Mouse (Mus musculus) forebrain, embryonic 14.5 days (tissue): ENCODE data around the gene Cysrt1. TPM values are rescaled to one million over a fixed set of nuclear protein-coding genes. Genes with fewer than 3 reads are reported as not detected.

Experiments
- ATAC-seq: fragments of 200-750 bp; cut with Nextera tagmentation; 2 replicates; pipeline ENCODE4 v1.8.0; 2017; ENCODE audit warnings: mild to moderate bottlenecking, moderate library complexity
- DNase-seq: peaks from one replicate; pipeline ENCODE4 v3.0.0-alpha.2; 2015; ENCODE audit warnings: low spot score
- H3K27ac ChIP-seq: fragments of 300-500 bp; sonication (generic); 2 replicates; pipeline ENCODE4 v1.5.1; 2014; ENCODE audit warnings: low read depth, mild to moderate bottlenecking, control low read depth, low read length, moderate library complexity
- H3K27me3 ChIP-seq: fragments of 300-500 bp; sonication (generic); replicated peaks from 2 replicates; pipeline ENCODE4 v1.6.1; 2014; ENCODE audit warnings: low read length, control low read depth, mixed read lengths; ENCODE audit not compliant: control insufficient read depth, insufficient read depth
- H3K36me3 ChIP-seq: fragments of 300-500 bp; sonication (generic); 2 replicates; pipeline ENCODE4 v1.6.1; 2014; ENCODE audit warnings: low read length, control low read depth; ENCODE audit not compliant: control insufficient read depth, insufficient read depth
- H3K4me1 ChIP-seq: fragments of 300-500 bp; sonication (generic); 2 replicates; pipeline ENCODE4 v1.6.1; 2014; ENCODE audit warnings: antibody characterized with exemption, low read length, control low read depth; ENCODE audit not compliant: control insufficient read depth, insufficient read depth
- H3K4me2 ChIP-seq: fragments of 300-500 bp; sonication (generic); 2 replicates; pipeline ENCODE4 v1.6.1; 2014; ENCODE audit warnings: mild to moderate bottlenecking, control low read depth, low read length
- H3K4me3 ChIP-seq: fragments of 300-500 bp; sonication (generic); 2 replicates; pipeline ENCODE4 v1.5.1; 2014; ENCODE audit warnings: low read depth, low read length, control low read depth
- H3K9ac ChIP-seq: fragments of 300-500 bp; sonication (generic); 2 replicates; pipeline ENCODE4 v1.6.1; 2014; ENCODE audit warnings: mild to moderate bottlenecking, low read length, control low read depth, moderate library complexity
- H3K9me3 ChIP-seq: fragments of 300-500 bp; sonication (generic); replicated peaks from 2 replicates; pipeline ENCODE4 v1.6.1; 2016; ENCODE audit warnings: low read length, control low read depth, mixed read lengths; ENCODE audit not compliant: control insufficient read depth
- WGBS: fragments of 180-500 bp; shearing (Covaris S2); extraction: QIAGEN DNeasy Blood & Tissue Kit; methylation state at CpG from one replicate; pipeline ENCODE4 v1.1.7; 2014; 5-methylcytosine and 5-hydroxymethylcytosine counted together
- polyA plus RNA-seq: library from polyadenylated mRNA; unstranded; fragments of >200 nt; fragmentation: Nextera tagmentation; extraction: Ambion mirVana; gene quantifications from 2 replicates; pipeline ENCODE4 v1.2.1, GENCODE M21; 2014

The Cysrt1 gene
- polyA plus RNA-seq, 1 experiment from 2014 or later: not detected

DNA sequence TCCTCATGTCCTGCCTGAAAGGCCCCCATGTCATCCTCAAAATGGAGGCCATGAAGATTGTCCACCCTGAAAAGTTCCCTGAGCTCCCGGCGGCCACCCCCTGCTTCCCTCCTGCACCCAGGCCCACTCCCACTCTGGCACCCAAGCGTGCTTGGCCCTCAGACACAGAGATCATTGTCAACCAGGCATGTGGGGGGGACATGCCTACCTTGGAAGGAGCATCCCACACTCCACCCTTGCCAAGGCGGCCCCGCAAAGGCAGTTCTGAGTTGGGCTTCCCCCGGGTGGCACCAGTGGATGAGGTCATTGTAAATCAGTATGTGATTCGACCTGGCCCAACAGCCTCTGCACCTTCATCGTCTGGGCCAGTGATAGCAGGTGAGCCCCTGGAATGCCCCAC is 1.1 kb upstream of the Cysrt1 start:
- Histone ChIP-seq H3K36me3 (peaks cover 37% of the 10 kb centered on the region), H3K4me2 (peak overlapping the region; percentile 93), H3K9me3 (no peaks in the 10 kb centered on the region), H3K4me3 (peak overlapping the region; percentile 66), H3K27ac (no peak overlapping the region), H3K9ac (peak overlapping the region; percentile 83; the same call in 1 of the 2 replicates), H3K27me3 (no peaks in the 10 kb centered on the region), H3K4me1 (peaks cover 15% of the 10 kb centered on the region)
- DNase-seq: no peak
- no peak for ATAC-seq
- WGBS: 84% methylated on average over 8 of the region's 8 CpGs

DNA sequence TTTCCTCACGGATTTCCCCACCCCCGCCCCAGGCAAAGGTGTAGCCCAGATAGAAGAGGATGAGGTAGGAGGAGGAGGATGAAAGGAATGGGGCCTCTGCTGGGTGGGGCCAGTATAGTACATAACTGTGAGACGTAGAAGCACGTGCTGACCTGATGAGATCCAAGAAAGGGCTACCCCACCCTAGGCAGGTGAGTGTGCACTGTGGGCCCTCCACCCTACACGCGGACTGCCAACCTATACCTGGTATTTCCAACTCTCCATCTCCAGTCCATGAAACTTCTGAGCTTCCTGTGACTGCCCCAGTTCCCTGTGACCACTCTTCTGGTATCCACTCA is 845 bp downstream of the Cysrt1 start:
- Histone ChIP-seq H3K4me3 (peak overlapping the region; percentile 66), H3K36me3 (peaks cover 22% of the 10 kb centered on the region; the same call in 1 of the 2 replicates), H3K9ac (peak overlapping the region; percentile 83), H3K27ac (no peak overlapping the region), H3K4me1 (peaks cover 15% of the 10 kb centered on the region), H3K4me2 (peak overlapping the region; percentile 93), H3K27me3 (no peaks in the 10 kb centered on the region), H3K9me3 (no peaks in the 10 kb centered on the region)
- DNase-seq (no peak), ATAC-seq (peak; percentile 19)
- 17% methylated on average over 6 of the region's 6 CpGs for WGBS

DNA sequence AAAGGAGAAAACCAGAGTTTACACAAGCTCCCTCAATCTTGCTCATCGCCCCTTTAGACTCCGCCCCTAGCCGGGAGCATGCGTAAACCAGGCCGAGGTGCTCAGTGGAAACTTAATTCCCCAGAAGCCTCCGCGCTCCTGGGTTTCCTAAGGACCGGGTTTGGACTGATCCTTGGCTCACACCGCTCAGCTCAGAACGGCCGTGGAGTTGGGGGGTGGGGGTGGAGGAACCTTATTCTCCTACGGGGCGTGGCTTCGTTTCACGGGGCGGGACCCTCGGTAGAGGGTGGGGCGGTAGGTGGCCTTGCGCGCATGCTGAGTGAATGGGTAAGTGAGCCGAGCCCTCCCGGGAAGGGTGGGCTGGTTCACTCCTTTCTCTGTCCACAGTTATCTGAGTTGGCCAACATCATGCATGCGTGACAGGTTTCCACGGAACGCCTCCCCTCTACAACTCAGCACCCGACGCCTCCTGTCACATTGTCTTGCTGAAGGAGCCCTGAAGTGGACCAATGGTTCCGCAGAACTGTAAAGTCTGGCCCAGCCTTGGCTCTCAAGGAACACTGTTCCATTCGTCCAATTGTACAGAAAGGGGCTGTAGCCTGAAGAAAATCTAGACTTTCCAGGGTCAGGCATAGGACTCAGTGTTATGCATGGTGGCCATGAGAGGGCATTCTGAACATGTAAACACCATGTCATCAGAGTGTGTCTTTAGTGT is 1.4 kb downstream of the Cysrt1 start:
- Histone ChIP-seq H3K36me3 (peaks cover 16% of the 10 kb centered on the region; the same call in 1 of the 2 replicates), H3K4me2 (peak overlapping the region; percentile 93), H3K9me3 (no peaks in the 10 kb centered on the region), H3K4me3 (peak overlapping the region; percentile 66), H3K27me3 (no peaks in the 10 kb centered on the region), H3K9ac (peak overlapping the region; percentile 56), H3K27ac (no peak overlapping the region), H3K4me1 (peaks cover 15% of the 10 kb centered on the region)
- peak; percentile 89 for DNase-seq
- 1% methylated on average over 29 of the region's 29 CpGs for WGBS
- ATAC-seq: peak; percentile 85

DNA sequence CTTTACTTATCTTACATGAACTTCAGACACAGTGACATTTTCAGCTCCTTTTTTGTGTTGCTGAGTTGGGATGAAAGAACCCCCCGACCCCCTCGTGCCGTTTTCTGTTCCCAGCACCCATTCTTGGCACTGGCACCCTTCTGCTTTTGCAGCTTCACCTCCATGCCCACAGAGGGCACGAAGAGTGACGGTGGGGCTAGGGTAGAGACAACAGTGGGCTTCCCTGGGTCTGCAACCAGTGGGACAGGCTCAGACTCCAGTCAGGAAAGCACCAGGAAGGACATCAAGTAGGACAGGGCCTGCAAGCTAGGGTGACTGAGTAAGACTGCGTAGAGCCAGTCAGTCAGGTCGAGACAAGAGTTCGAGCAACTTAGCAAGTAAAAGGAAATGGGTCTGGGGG is 1.9 kb downstream of the Cysrt1 start:
- Histone ChIP-seq H3K4me1 (peaks cover 15% of the 10 kb centered on the region), H3K4me3 (peak overlapping the region; percentile 66; the same call in 1 of the 2 replicates), H3K9ac (peak overlapping the region; percentile 56; the same call in 1 of the 2 replicates), H3K9me3 (no peaks in the 10 kb centered on the region), H3K27me3 (no peaks in the 10 kb centered on the region), H3K4me2 (peak overlapping the region; percentile 93), H3K27ac (no peak overlapping the region), H3K36me3 (peaks cover 11% of the 10 kb centered on the region; the same call in 1 of the 2 replicates)
- ATAC-seq (no peak; the same call in 1 of the 2 replicates), DNase-seq (no peak)
- 47% methylated on average over 8 of the region's 8 CpGs for WGBS

DNA sequence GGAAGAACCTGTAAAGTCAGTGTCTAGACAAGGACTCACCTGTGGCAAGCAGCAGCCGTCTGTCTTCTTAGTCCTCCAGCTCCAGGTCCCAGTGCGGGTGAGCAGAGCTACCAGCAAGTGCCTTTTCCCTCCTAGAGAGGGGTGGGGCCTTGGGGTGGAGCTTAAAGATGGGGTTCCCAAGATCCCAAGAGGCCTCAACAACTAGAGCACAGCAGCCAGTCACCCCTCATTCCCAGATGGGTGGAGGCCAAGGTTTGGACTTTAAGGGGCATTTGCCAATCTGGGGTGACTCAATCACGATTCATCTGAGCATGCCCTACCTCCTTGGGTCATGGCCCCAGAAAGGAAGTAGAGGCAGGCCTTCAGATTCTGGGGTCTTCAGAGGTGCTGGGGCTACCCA is 2.5 kb downstream of the Cysrt1 start:
- Histone ChIP-seq H3K9ac (no peak overlapping the region), H3K36me3 (peaks cover 6% of the 10 kb centered on the region; the same call in 1 of the 2 replicates), H3K4me3 (no peak overlapping the region), H3K4me2 (no peak overlapping the region), H3K27ac (no peak overlapping the region), H3K9me3 (no peaks in the 10 kb centered on the region), H3K4me1 (peaks cover 15% of the 10 kb centered on the region), H3K27me3 (no peaks in the 10 kb centered on the region)
- WGBS: 93% methylated on average over 3 of the region's 3 CpGs
- ATAC-seq (no peak), DNase-seq (no peak)

DNA sequence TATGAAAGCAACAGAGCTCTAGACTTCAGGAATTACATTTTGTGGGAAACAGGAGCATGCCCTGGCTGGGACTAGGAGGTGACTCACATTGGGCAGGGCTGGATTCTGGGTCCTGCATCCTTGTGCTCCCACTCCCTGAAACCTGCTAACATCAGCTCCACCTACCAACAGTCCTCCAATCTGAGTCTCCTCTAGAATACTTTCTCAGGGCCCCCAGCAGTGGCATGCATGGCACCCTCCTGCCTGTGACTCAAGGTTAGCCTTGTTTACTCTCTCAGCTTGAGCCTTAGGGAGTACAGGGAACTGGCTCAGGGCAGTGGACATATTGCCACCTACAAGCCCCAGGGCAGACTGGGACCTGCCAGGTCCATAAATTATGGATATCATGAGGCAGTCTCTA is 4.1 kb downstream of the Cysrt1 start:
- H3K9ac ChIP-seq: no peak overlapping the region
- no peak overlapping the region for H3K4me3 ChIP-seq
- no peaks in the 10 kb centered on the region for H3K9me3 ChIP-seq
- H3K4me1 ChIP-seq: peaks cover 15% of the 10 kb centered on the region
- ATAC-seq: no peak
- no peak overlapping the region for H3K4me2 ChIP-seq
- no peaks in the 10 kb centered on the region for H3K27me3 ChIP-seq
- no peaks in the 10 kb centered on the region for H3K36me3 ChIP-seq
- no peak for DNase-seq
- H3K27ac ChIP-seq: no peak overlapping the region

DNA sequence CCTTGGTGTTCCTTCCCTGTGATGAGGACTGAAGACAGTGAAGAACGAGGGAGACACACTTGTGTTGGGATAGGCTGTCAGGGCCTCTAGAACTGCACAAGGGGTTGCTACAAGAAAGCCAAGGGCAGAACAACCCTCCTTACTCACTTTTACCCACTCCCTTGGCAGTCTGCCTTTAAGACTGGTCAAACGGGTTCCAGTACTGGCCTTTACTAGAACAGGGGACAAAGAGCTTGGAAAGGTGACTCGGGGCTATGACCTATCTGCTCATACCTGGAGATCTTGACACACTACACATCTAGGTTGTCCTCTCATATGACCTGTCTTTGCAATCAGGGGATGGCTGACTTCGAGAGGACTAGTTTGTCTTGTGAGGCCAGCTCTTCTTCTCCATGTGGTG is 4.7 kb downstream of the Cysrt1 start:
- DNase-seq (no peak), ATAC-seq (no peak)
- Histone ChIP-seq H3K36me3 (no peaks in the 10 kb centered on the region), H3K9ac (no peak overlapping the region), H3K4me2 (no peak overlapping the region), H3K27ac (no peak overlapping the region), H3K9me3 (no peaks in the 10 kb centered on the region), H3K4me1 (peaks cover 13% of the 10 kb centered on the region), H3K27me3 (no peaks in the 10 kb centered on the region), H3K4me3 (no peak overlapping the region)
- WGBS: 64% methylated on average over 4 of the region's 4 CpGs

DNA sequence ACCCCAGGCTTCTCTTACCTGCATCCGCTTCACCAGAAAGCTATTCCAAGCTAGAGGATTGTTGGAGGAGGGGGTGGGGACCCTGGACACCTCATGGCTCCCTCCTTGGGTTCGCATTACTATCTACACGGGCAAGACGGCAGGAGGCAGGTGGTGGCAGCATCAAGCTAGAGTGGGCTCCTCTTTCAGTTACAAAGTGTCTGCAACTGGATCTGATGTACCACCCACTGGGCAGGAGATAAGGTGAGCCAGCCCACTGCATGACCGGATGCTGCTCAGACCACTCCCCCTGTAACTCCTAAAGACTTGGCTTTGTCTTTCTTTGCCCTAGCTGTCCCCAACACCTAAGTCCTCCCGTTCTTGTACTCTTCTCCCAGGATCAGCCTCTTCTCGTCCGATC is 5.6 kb downstream of the Cysrt1 start, which contains the start of gene Rnf224:
Rnf224 (minus strand) TSS at position 174 of the 400 bp plus-strand sequence.
- ATAC-seq: no peak
- WGBS: 34% methylated on average over 8 of the region's 8 CpGs
- H3K9ac ChIP-seq: no peak within 1 kb of the TSS
- no peak within 1 kb of the TSS for H3K4me3 ChIP-seq
- H3K27ac ChIP-seq: no peak within 1 kb of the TSS
- H3K36me3 ChIP-seq: no peaks in the 10 kb centered on the region
- no peak for DNase-seq
- no peaks in the 10 kb centered on the region for H3K9me3 ChIP-seq
- no peaks in the 10 kb centered on the region for H3K27me3 ChIP-seq
- H3K4me2 ChIP-seq: no peak within 1 kb of the TSS
- peaks cover 10% of the 10 kb centered on the region for H3K4me1 ChIP-seq

DNA sequence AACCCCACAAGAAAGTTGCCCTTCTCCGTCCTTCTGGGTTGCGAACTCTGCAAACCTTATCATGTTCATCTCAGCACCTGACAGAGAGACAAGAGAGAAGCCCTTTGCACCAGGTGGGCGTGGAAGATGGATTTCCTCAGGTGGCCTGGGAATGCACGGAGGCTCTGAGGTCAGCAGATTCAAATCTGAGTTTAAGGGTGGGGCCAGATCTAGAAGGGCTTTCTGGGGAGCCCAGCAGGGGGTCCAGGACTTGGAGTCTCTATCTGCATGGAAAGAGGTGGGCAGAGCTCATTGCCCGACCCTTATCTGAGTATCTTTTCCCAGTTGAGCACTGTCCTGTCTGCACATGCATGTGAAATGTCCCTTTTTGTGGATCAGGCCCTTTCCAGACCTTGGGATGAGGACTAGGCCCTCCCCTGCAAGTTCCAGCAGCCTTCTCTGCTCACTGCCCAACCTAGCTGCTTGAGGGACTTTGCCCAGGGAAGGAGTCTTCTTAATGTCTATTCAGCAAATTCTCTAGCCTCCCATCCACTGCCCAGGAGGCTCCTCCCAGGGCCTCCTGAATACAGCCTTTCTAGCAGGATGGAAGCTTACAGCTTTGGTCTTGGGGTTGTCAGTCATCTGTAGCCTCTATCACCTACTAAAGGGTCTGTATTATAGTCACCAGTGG is 7.6 kb downstream of the Cysrt1 start:
- Histone ChIP-seq H3K36me3 (no peaks in the 10 kb centered on the region), H3K4me1 (no peaks in the 10 kb centered on the region), H3K9ac (no peak overlapping the region), H3K4me2 (no peak overlapping the region), H3K4me3 (no peak overlapping the region), H3K9me3 (no peaks in the 10 kb centered on the region), H3K27ac (no peak overlapping the region), H3K27me3 (no peaks in the 10 kb centered on the region)
- WGBS: 74% methylated on average over 5 of the region's 5 CpGs
- ATAC-seq: no peak
- DNase-seq: no peak
